Mouse (Mus musculus) ES-E14 (cell line): Measurements from ENCODE around the gene Hoxa5.

Experiments used
- CHD2 ChIP-seq: IDR thresholded peaks from 2 replicates; pipeline ENCODE4 v1.6.1; 2014; ENCODE audit warnings: mild to moderate bottlenecking, low read depth, low read length, inconsistent platforms
- HCFC1 ChIP-seq: IDR thresholded peaks from 2 replicates; pipeline ENCODE4 v1.6.1; 2012; ENCODE audit warnings: low read length, inconsistent platforms, borderline replicate concordance; ENCODE audit not compliant: insufficient read depth
- MAFK ChIP-seq: IDR thresholded peaks from 2 replicates; pipeline ENCODE4 v1.6.1; 2014; ENCODE audit warnings: mild to moderate bottlenecking, low read depth, low read length, inconsistent platforms; ENCODE audit not compliant: insufficient read depth
- ZC3H11A ChIP-seq: IDR thresholded peaks from 2 replicates; pipeline ENCODE4 v1.6.1; 2012; ENCODE audit warnings: low read depth, mild to moderate bottlenecking, inconsistent platforms, low read length, borderline replicate concordance
- ZNF384 ChIP-seq: IDR thresholded peaks from 2 replicates; pipeline ENCODE4 v1.6.1; 2012; ENCODE audit warnings: low read depth, low read length, inconsistent platforms

- TF ChIP-seq ZNF384 (peak; percentile 62; the same call in 1 of the 2 replicates), HCFC1 (no peak), MAFK (no peak), ZC3H11A (no peak), CHD2 (no peak)
Measured at GRCm38 (mm10) chr6:52245757-52246142, 41.4 kb upstream of the Hoxa5 start, which contains the start of gene Hoxa11.
